ENCODE assay signal across 9 mouse cellular contexts in genomic region chr13:54824111-54824931, GRCm38 (mm10). TPM values are rescaled to one million over a fixed set of nuclear protein-coding genes. Genes with fewer than 3 reads are reported as not detected.
DNase-seq lines count a peak whose midpoint lies in the region; ATAC-seq and TF ChIP-seq lines count a peak whose summit lies in the region.
"Had no signal": no experiment of that assay in that cellular context is flagged by ENCODE, and none has a peak within 500 bp of the region (broad histone marks: within the 10 kb centered on the region; RNA-seq: fewer than 3 reads in every experiment).

No protein-coding gene starts in this region.

- no peaks in the 10 kb centered on the region for H3K36me3 ChIP-seq in heart, adult 2 months (ENCODE audit: control insufficient read depth, insufficient read depth, low read length)
- no peaks in the 10 kb centered on the region for H3K36me3 ChIP-seq in midbrain, postnatal 0 days (ENCODE audit: insufficient read depth, low read length)

- 11% methylated on average over 25 of the region's 25 CpGs for WGBS in heart, adult 2 months
- WGBS in midbrain, postnatal 0 days = 18% methylated on average over 25 of the region's 25 CpGs

- intact Hi-C loops in heart, adult 2 months (cut with DNase I) = no loop called here

- no peak for TF ChIP-seq POLR2A in heart, adult 2 months (IDR thresholded peaks at IDR 0.05; ENCODE audit: insufficient read depth, low read depth, low read length)

- TF ChIP-seq CTCF in heart, adult 2 months (IDR thresholded peaks at IDR 0.05) = no peak
- TF ChIP-seq CTCF in midbrain, postnatal 0 days (IDR thresholded peaks at IDR 0.05) = peak; percentile 49

- no peaks in the 10 kb centered on the region for H3K4me1 ChIP-seq in heart, adult 2 months (ENCODE audit: control insufficient read depth, insufficient read depth, low read length)
- no peaks in the 10 kb centered on the region for H3K4me1 ChIP-seq in midbrain, postnatal 0 days (ENCODE audit: insufficient read depth, low read length)

- no peaks in the 10 kb centered on the region for H3K79me2 ChIP-seq in heart, adult 2 months (replicated peaks; ENCODE audit: control insufficient read depth, insufficient read depth, low read length)

- H3K27ac ChIP-seq in heart, adult 2 months = no peak overlapping the region
- H3K27ac ChIP-seq in midbrain, postnatal 0 days (ENCODE audit: low read depth, low read length) = no peak overlapping the region

- no peak overlapping the region for H3K4me3 ChIP-seq in heart, adult 2 months
- H3K4me3 ChIP-seq in midbrain, postnatal 0 days (ENCODE audit: low read depth, low read length) = no peak overlapping the region

- ATAC-seq in midbrain, postnatal 0 days (ENCODE audit: low FRiP score) = peak; percentile 45

- no peaks in the 10 kb centered on the region for H3K27me3 ChIP-seq in heart, adult 2 months (ENCODE audit: control insufficient read depth, insufficient read depth, low read length)
- no peaks in the 10 kb centered on the region for H3K27me3 ChIP-seq in midbrain, postnatal 0 days (ENCODE audit: insufficient read depth, low read length)

- DNase-seq in layer of hippocampus, postnatal 10 days (ENCODE audit: low spot score in 2 of 2) = peak; percentile 58 to 62
- DNase-seq in layer of hippocampus, adult 8-10 months (ENCODE audit: low spot score in 2 of 2) = no peak
- peak; percentile 92 to 95 for DNase-seq in cerebellum, postnatal 25 days
- peak; percentile 40 to 46 for DNase-seq in heart, adult 2 months
- DNase-seq in kidney, adult 18-20 months = peak; percentile 3
- peak; percentile 85 for DNase-seq in midbrain, postnatal 0 days (ENCODE audit: low spot score)
- no peak for DNase-seq in frontal cortex, postnatal 14 days (ENCODE audit: low spot score in 2 of 2)
- DNase-seq in thymus, adult 18-20 months = no peak

- H3K9ac ChIP-seq in heart, adult 2 months (ENCODE audit: low read depth, low read length) = no peak overlapping the region
- H3K9ac ChIP-seq in midbrain, postnatal 0 days (replicated peaks; ENCODE audit: low read length, poor library complexity, severe bottlenecking) = no peak overlapping the region

- H3K9me3 ChIP-seq in midbrain, postnatal 0 days (ENCODE audit: low read length) = no peaks in the 10 kb centered on the region

- no peak overlapping the region for H3K4me2 ChIP-seq in midbrain, postnatal 0 days (ENCODE audit: low read depth, low read length, poor library complexity, severe bottlenecking)

- no peak for TF ChIP-seq EP300 in heart, adult 2 months (IDR thresholded peaks at IDR 0.05; ENCODE audit: insufficient read depth, low read depth, low read length)

RNA-seq across cellular contexts. Expression of gene Tspan17, which starts 35.1 kb away (rescaled TPM):
- total RNA-seq in layer of hippocampus, postnatal 10 days (2021) = 10 to 100 TPM; 85.6 to 92.1 TPM
- 10 to 100 TPM; 79.3 to 92.1 (median 82.9) TPM for total RNA-seq in layer of hippocampus, adult 8-10 months (2022)
- 10 to 100 TPM; 10.0 to 12.7 TPM for total RNA-seq in heart, adult 2 months (2021)
- 7.2 and 7.6 TPM in 2 replicates for polyA plus RNA-seq in heart, adult 2 months (2012; rRNA removed)
- 43.4 and 58.1 TPM in 2 replicates for total RNA-seq in midbrain, postnatal 0 days (2014; rRNA removed)
- polyA plus RNA-seq in midbrain, postnatal 0 days (2015; fragmentation: Nextera tagmentation; extraction: Ambion mirVana) = 100 and 115 TPM in 2 replicates

RNA-seq across cellular contexts. Expression of gene Eif4e1b, which starts 40.5 kb away (rescaled TPM):
- not detected for total RNA-seq in layer of hippocampus, postnatal 10 days (2021)
- total RNA-seq in layer of hippocampus, adult 8-10 months (2022) = under 1 TPM in 1 of 4 experiments, not detected in 3; 0.35 TPM
- total RNA-seq in heart, adult 2 months (2021) = not detected
- polyA plus RNA-seq in heart, adult 2 months (2012; rRNA removed) = not detected in 2 replicates
- not detected in 2 replicates for total RNA-seq in midbrain, postnatal 0 days (2014; rRNA removed)
- not detected in 2 replicates for polyA plus RNA-seq in midbrain, postnatal 0 days (2015; fragmentation: Nextera tagmentation; extraction: Ambion mirVana)
- polyA plus RNA-seq: gonadal fat pad, adult 2 months had no signal

RNA-seq across cellular contexts. Expression of gene Sncb, which starts 57.9 kb away (rescaled TPM):
- 100 to 1,000 TPM; 503 to 525 TPM for total RNA-seq in layer of hippocampus, postnatal 10 days (2021)
- 100 to 1,000 TPM; 652 to 713 (median 673) TPM for total RNA-seq in layer of hippocampus, adult 8-10 months (2022)
- total RNA-seq in heart, adult 2 months (2021) = not detected
- 0.20 and 0.31 TPM in 2 replicates for polyA plus RNA-seq in heart, adult 2 months (2012; rRNA removed)
- total RNA-seq in midbrain, postnatal 0 days (2014; rRNA removed) = 84.6 and 90.6 TPM in 2 replicates
- polyA plus RNA-seq in midbrain, postnatal 0 days (2015; fragmentation: Nextera tagmentation; extraction: Ambion mirVana) = 213 and 233 TPM in 2 replicates
- polyA plus RNA-seq: gonadal fat pad, adult 2 months had no signal

Comparison
In these comparisons a context has a peak if more than half of its experiments do, and no peak if none do; other contexts are left out.
1. DNase-seq: peak in layer of hippocampus, postnatal 10 days (2 of 2), cerebellum, postnatal 25 days (2 of 2), heart, adult 2 months (2 of 2), kidney, adult 18-20 months (single experiment) and midbrain, postnatal 0 days (single experiment); none in layer of hippocampus, adult 8-10 months (0 of 2), frontal cortex, postnatal 14 days (0 of 2) and thymus, adult 18-20 months (0 of 2).
2. RNA of gene Sncb, which starts 57.9 kb away (total RNA-seq): 652 to 713 TPM in layer of hippocampus, adult 8-10 months, 503 to 525 TPM in layer of hippocampus, postnatal 10 days and 84.6 to 90.6 TPM in midbrain, postnatal 0 days; not detected in heart, adult 2 months; every median in the first group is over 10 times any median in the second.